Mouse (Mus musculus) midbrain, embryonic 13.5 days (tissue): ENCODE data around the gene Limch1. TPM values are rescaled to one million over a fixed set of nuclear protein-coding genes. Genes with fewer than 3 reads are reported as not detected.

Experiments
- ATAC-seq: fragments of 200-750 bp; cut with Nextera tagmentation; 2 replicates; pipeline ENCODE4 v1.8.0; 2017; ENCODE audit warnings: mild to moderate bottlenecking, moderate TSS enrichment, moderate library complexity
- H3K27ac ChIP-seq: fragments of 300-500 bp; sonication (generic); 2 replicates; pipeline ENCODE4 v1.5.1; 2015; ENCODE audit warnings: inconsistent platforms, mild to moderate bottlenecking, moderate library complexity
- H3K27me3 ChIP-seq: fragments of 300-500 bp; sonication (generic); 2 replicates; pipeline ENCODE4 v1.6.1; 2015; ENCODE audit warnings: mild to moderate bottlenecking, inconsistent platforms
- H3K36me3 ChIP-seq: fragments of 300-500 bp; sonication (generic); 2 replicates; pipeline ENCODE4 v1.6.1; 2015; ENCODE audit warnings: mild to moderate bottlenecking, inconsistent platforms
- H3K4me1 ChIP-seq: fragments of 300-500 bp; sonication (generic); replicated peaks from 2 replicates; pipeline ENCODE4 v1.6.1; 2015; ENCODE audit warnings: inconsistent platforms
- H3K4me2 ChIP-seq: fragments of 300-500 bp; sonication (generic); replicated peaks from 2 replicates; pipeline ENCODE4 v1.6.1; 2015; ENCODE audit warnings: moderate library complexity, mild to moderate bottlenecking, inconsistent platforms
- H3K4me3 ChIP-seq: fragments of 300-500 bp; sonication (generic); replicated peaks from 2 replicates; pipeline ENCODE4 v1.5.1; 2015; ENCODE audit warnings: mild to moderate bottlenecking, inconsistent platforms
- H3K9ac ChIP-seq: fragments of 300-500 bp; sonication (generic); replicated peaks from 2 replicates; pipeline ENCODE4 v1.6.1; 2015; ENCODE audit warnings: mild to moderate bottlenecking, inconsistent platforms
- H3K9me3 ChIP-seq: fragments of 300-500 bp; sonication (generic); 2 replicates; pipeline ENCODE4 v1.6.1; 2016; ENCODE audit warnings: mild to moderate bottlenecking, inconsistent platforms
- WGBS: fragments of 180-500 bp; shearing (Covaris S2); methylation state at CpG from one replicate; pipeline ENCODE4 v1.1.7; 2015; 5-methylcytosine and 5-hydroxymethylcytosine counted together
- polyA plus RNA-seq: library from polyadenylated mRNA; unstranded; fragments of >200 nt; fragmentation: Nextera tagmentation; extraction: Ambion mirVana; gene quantifications from 2 replicates; pipeline ENCODE4 v1.2.1, GENCODE M21; 2015

Gene Limch1
- polyA plus RNA-seq, 1 experiment from 2014 or later = 41.9 TPM

DNA sequence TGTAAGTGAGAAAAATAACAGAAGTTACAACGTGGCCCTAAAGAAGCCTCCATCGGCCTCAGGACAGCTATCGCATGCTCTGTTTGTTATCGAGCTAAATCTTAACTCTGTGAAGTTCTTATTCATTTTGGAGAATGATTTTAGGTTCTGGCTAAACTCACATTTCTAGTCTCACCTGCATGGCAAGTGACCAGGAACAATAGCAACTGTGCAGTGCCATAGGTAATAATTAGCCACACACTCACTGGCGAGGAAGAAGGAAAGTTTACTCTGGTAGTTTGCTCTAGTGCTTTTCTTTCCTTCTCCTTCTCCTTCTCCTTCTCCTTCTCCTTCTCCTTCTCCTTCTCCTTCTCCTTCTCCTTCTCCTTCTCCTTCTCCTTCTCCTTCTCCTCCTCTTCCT lies 209.6 kb downstream of the Limch1 start:
- Histone ChIP-seq H3K4me1 (0 out of 2 replicates have a peak, but pooled peaks cover 5% of the 10 kb centered on the region), H3K9me3 (no peaks in the 10 kb centered on the region), H3K9ac (no peak overlapping the region), H3K27me3 (no peaks in the 10 kb centered on the region), H3K4me2 (no peak overlapping the region), H3K4me3 (no peak overlapping the region), H3K27ac (no peak overlapping the region), H3K36me3 (no peaks in the 10 kb centered on the region)
- ATAC-seq = no peak
- 89% methylated on average over 5 of the region's 5 CpGs for WGBS

DNA sequence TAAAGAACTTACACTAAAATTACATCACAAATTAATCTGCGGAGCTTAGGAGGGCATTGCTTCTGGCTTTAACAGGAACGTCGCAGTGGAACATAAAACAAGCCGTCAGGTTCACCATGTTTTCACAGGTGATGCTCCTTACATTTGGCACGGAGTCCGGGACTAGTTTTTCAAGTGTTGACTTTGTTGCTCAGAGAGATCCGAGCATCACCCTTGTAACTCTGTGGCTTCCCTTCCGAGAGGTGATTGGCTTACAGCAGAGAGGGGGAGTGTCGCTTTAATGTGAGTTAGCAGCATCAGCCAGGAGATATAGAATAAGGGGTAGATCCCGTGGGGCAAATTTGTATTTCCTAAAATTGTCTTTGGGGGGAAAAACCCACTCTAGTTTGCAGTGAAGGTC lies 212.0 kb downstream of the Limch1 start:
- Histone ChIP-seq H3K27ac (no peak overlapping the region), H3K4me2 (no peak overlapping the region), H3K9me3 (no peaks in the 10 kb centered on the region), H3K9ac (no peak overlapping the region), H3K4me1 (0 out of 2 replicates have a peak, but pooled peaks cover 5% of the 10 kb centered on the region), H3K4me3 (no peak overlapping the region), H3K27me3 (no peaks in the 10 kb centered on the region), H3K36me3 (peaks cover 12% of the 10 kb centered on the region)
- no peak for ATAC-seq
- WGBS = 88% methylated on average over 10 of the region's 10 CpGs

DNA sequence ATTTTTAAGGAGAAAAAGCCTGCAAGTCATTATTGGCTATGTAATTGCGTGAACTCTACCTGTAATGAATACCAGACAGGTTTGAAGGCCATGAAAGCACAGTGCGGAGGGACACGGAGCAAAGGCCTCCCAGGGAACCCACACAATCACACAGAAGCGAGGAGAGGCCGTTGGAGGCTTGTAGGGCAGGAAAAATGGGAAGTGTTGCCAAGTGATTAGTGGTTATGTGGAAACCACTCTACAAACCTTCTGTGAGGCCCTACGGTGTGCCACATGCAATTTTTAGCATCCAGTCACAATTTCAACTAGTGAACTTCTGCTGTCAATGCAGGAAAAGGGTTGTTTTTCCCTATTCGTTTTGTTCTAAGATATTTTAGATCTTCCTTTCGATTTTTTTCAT lies 212.5 kb downstream of the Limch1 start:
- no peak for ATAC-seq
- Histone ChIP-seq H3K4me1 (0 out of 2 replicates have a peak, but pooled peaks cover 5% of the 10 kb centered on the region), H3K9me3 (no peaks in the 10 kb centered on the region), H3K27ac (no peak overlapping the region), H3K4me3 (no peak overlapping the region), H3K9ac (no peak overlapping the region), H3K4me2 (no peak overlapping the region), H3K27me3 (no peaks in the 10 kb centered on the region), H3K36me3 (peaks cover 12% of the 10 kb centered on the region)
- WGBS = 86% methylated on average over 8 of the region's 8 CpGs

DNA sequence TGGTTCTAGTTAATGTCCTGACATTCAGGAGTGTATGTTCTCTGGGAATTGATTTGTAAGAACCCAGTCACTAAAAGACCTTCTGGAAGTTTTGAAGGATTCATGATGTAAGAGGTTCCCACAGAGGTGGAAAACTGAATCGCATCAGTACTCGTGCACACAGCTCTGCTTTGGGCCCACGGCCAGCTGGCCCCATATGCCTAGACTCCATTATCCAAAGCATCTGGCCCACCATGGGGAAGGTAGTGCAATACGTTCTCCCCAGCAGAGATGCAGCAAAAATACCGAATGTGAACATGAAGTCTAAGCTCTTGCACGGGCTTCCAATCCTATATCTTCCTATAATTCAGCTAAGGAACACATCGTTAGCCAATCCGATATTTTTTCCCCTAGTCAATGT lies 214.3 kb downstream of the Limch1 start:
- H3K4me1 ChIP-seq = peaks cover 4% of the 10 kb centered on the region; the same call in 1 of the 2 replicates
- no peak overlapping the region for H3K27ac ChIP-seq
- H3K9me3 ChIP-seq = no peaks in the 10 kb centered on the region
- H3K9ac ChIP-seq = no peak overlapping the region
- peaks cover 12% of the 10 kb centered on the region for H3K36me3 ChIP-seq
- no peak overlapping the region for H3K4me2 ChIP-seq
- 92% methylated on average over 8 of the region's 8 CpGs for WGBS
- H3K27me3 ChIP-seq = no peaks in the 10 kb centered on the region
- H3K4me3 ChIP-seq = no peak overlapping the region
- ATAC-seq = no peak

DNA sequence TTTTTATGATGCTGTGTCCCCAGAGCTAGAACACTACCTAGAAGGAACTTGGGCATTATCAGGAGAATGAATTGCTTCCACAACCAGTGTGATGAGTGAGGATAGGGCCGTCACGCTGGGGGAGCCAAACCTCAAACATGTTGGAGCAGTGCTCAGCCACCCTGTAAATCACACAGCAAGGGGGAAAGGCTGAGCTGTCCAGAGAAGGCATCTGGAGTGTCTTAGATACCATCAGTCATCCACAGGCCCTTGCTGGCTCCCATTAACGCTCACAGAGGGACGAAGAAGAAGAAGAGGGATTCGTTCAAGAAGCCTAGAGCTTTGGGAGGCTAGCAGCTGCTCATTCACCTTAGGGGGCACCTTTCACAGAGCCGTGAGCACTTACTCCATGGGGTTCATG lies 219.8 kb downstream of the Limch1 start:
- no peak overlapping the region for H3K4me2 ChIP-seq
- no peak overlapping the region for H3K9ac ChIP-seq
- H3K27me3 ChIP-seq = no peaks in the 10 kb centered on the region
- H3K4me3 ChIP-seq = no peak overlapping the region
- 72% methylated on average over 6 of the region's 6 CpGs for WGBS
- 0 out of 2 replicates have a peak overlapping the region, but pooled peaks have one; percentile 12 for H3K27ac ChIP-seq
- peaks cover 12% of the 10 kb centered on the region for H3K36me3 ChIP-seq
- H3K4me1 ChIP-seq = peaks cover 32% of the 10 kb centered on the region
- no peaks in the 10 kb centered on the region for H3K9me3 ChIP-seq
- ATAC-seq = no peak

DNA sequence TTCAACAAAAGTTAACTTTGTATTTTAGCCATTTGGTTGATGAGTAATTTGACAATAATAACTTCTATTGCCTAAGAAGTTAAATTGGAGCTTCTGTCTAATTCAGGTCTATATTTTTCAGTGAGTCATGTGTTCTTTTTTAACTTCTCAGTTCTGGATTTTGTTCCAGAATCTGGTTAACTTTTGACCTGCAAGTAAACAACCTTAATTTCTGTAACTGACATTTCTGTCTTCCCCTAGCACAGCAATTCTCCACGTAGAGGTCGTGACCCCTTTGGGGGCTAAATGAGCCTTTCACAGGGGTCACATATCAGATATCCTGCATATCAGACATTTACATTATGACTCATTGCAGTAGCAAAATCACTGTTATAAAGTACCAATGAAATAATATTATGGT lies 221.5 kb downstream of the Limch1 start:
- no peak for ATAC-seq

DNA sequence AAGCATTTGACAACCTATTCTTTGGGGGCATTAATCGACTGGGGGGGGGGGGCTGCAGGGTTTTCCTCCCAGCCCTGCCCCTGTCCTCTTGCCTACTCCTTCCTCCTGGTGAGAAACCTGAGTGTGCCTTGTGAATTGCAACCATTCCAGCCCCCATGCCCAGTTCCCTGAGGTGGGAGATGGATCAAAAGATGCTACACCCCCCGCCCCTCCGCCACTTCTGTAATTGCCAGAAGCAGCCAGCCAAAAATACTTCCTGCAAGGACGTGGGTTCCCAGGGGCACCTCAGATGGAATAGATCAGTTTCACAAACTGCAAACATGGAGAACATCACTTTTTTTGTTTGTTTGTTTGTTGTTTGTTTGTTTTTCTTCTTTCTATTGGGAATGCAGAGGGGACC lies 222.0 kb downstream of the Limch1 start:
- Histone ChIP-seq H3K4me3 (peak overlapping the region; percentile 29), H3K27ac (peak overlapping the region; percentile 78), H3K36me3 (no peaks in the 10 kb centered on the region), H3K9me3 (no peaks in the 10 kb centered on the region), H3K9ac (peak overlapping the region; percentile 56), H3K4me2 (peak overlapping the region; percentile 57), H3K27me3 (no peaks in the 10 kb centered on the region), H3K4me1 (peaks cover 32% of the 10 kb centered on the region)
- ATAC-seq = peak; percentile 48
- 30% methylated on average over 4 of the region's 4 CpGs for WGBS

More for the DNA sequence above, 221.5 kb downstream of the Limch1 start:
- peaks cover 32% of the 10 kb centered on the region for H3K4me1 ChIP-seq
- H3K4me3 ChIP-seq = no peak overlapping the region
- H3K36me3 ChIP-seq = no peaks in the 10 kb centered on the region
- peak overlapping the region; percentile 78; the same call in 1 of the 2 replicates for H3K27ac ChIP-seq
- WGBS = 77% methylated on average over 2 of the region's 2 CpGs
- no peaks in the 10 kb centered on the region for H3K27me3 ChIP-seq
- no peak overlapping the region for H3K4me2 ChIP-seq
- H3K9me3 ChIP-seq = no peaks in the 10 kb centered on the region
- no peak overlapping the region for H3K9ac ChIP-seq

DNA sequence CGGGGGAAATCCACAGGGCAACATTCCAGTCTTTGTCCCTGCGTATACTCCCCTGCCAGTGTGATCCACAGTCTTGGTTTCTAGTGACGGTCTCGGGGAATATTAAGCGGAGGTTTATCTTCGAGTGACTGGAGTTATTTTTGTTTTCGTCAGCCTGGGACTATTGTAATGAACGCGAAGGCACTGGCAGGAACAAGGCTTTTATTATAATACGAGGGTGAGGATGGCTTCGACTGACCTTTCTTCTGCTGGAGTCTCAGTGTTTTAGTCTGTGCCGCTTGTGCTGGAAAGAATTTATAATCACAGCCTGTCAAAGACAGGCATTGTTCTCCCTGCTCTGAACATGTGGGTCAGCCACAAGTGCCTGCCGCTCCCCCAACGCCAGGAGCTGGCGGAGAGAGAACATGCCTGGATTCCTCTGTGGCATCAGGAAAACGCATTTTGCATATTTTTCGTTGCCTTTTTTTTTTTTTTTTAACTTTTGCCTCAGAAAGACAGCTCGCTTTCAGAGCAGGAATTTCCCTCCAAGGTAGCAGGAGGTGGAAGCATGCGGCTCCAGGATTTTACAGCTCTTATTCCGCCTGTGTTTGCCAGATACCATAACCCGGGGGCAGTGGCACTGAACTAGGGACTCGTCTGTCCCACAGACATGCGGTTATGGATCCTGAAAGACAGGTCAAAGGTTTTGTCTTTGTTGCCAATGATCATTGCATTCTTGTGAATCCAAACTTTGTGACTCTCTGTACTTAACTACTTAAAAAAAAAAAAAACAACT lies 222.6 kb downstream of the Limch1 start:
- 3% methylated on average over 23 of the region's 23 CpGs for WGBS

DNA sequence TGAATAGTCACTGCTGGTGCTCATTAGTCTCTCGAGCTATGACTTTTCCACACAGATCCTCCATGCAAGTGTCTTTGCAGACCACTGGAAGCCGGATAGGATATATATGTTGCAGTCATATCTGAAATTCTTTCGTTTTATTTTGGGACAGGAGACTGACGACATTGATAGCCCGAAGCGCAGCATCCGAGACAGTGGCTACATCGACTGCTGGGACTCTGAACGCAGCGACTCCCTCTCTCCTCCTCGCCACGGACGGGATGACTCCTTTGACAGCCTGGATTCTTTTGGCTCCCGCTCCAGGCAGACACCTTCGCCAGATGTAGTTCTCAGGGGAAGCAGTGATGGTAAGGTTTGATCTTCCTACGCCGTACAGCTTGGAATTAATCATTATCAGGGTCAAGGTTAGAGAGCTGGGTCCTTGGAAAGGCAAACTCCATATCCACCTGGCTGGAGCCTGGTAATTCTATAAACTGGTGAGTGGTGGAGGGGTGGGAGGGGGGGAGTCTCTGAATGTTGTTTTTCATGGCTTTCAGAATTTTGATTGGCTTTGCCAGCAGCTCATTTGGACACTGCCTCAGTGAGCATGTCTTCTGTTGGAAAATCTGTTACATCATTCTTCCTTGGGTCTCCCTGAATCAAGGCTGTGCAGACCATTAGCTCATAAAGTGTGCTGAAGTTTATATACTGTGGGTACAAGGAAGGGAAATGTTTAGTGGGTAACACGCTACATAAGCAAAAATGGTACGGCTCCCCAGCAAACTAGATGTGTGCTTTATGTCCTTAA lies 223.5 kb downstream of the Limch1 start:
- H3K9me3 ChIP-seq = no peaks in the 10 kb centered on the region
- H3K27ac ChIP-seq = peak overlapping the region; percentile 78
- H3K9ac ChIP-seq = peak overlapping the region; percentile 56; the same call in 1 of the 2 replicates
- ATAC-seq = no peak; the same call in 1 of the 2 replicates
- H3K4me1 ChIP-seq = peaks cover 30% of the 10 kb centered on the region
- peak overlapping the region; percentile 57 for H3K4me2 ChIP-seq
- no peaks in the 10 kb centered on the region for H3K27me3 ChIP-seq
- WGBS = 61% methylated on average over 19 of the region's 19 CpGs
- H3K36me3 ChIP-seq = no peaks in the 10 kb centered on the region
- peak overlapping the region; percentile 29; the same call in 1 of the 2 replicates for H3K4me3 ChIP-seq

More for the DNA sequence above, 222.6 kb downstream of the Limch1 start:
- H3K4me1 ChIP-seq = peaks cover 32% of the 10 kb centered on the region
- no peaks in the 10 kb centered on the region for H3K9me3 ChIP-seq
- H3K36me3 ChIP-seq = no peaks in the 10 kb centered on the region
- peak overlapping the region; percentile 78 for H3K27ac ChIP-seq
- H3K27me3 ChIP-seq = no peaks in the 10 kb centered on the region
- peak overlapping the region; percentile 57 for H3K4me2 ChIP-seq
- peak overlapping the region; percentile 56 for H3K9ac ChIP-seq
- H3K4me3 ChIP-seq = peak overlapping the region; percentile 29
- peak; percentile 87 for ATAC-seq

DNA sequence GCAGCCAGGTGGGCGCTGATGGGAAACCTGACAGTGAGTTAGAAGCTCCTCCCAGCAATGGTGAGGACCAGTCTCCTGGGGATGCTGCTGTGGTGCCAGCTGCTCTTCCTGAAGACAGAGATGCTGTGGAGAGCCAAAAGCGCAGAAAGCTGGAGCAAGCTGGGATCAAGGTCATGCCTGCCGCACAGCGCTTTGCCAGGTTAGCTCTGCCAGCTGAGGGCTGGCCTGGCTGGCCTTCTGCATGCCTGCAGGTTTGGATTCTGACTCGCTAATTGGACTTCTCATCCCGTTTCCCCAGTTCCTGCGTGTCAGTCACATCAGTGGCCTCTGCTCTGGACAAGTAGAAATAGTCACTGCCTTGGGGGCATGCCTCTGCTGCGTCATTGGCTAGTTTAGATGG lies 230.0 kb downstream of the Limch1 start:
- Histone ChIP-seq H3K27ac (no peak overlapping the region), H3K36me3 (peaks cover 13% of the 10 kb centered on the region), H3K9me3 (no peaks in the 10 kb centered on the region), H3K27me3 (no peaks in the 10 kb centered on the region), H3K4me2 (no peak overlapping the region), H3K9ac (no peak overlapping the region), H3K4me1 (no peaks in the 10 kb centered on the region; the same call in 1 of the 2 replicates), H3K4me3 (no peak overlapping the region)
- WGBS = 88% methylated on average over 8 of the region's 8 CpGs
- ATAC-seq = no peak

DNA sequence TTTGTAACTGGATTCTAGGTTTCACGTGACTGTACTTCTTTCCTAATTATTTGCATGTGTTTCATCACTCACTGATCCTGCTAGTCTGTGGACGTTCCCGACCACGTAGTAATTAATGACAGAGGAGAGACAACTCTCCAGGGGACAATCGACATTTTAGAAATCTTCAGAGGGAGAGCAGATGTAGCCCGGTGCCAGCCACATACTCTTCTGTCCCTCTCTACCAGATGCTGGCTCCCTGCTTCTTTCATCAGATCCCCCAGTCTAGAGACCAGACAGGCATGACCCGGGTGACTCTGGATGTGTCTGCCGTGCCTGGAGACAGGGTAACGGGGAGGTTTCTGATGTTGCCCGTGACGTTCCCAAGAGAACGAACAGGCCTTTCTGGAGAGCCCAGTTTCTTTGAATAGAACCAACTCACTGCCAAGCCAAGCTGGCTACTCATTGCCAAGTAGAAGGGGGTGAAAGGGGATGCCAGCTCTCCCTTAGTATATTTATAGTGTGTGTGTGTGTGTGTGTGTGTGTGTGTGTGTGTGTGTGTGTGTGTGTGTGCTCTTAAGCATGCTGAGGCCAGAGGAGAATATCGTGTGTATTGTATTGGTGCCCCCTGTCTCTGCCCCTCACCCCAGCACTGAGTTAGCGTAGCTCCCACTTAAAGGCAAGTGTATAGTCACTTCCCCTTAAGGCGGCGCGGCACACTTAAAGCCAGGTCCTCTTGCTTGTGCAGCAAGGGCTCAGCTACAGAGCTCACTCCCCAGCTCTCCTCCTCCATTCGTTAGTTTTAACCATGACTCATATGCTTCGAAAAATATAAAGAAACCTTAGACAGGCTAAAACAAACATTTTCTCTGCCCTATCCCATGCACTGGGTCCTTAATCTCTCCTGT lies 233.9 kb downstream of the Limch1 start:
- Histone ChIP-seq H3K9me3 (no peaks in the 10 kb centered on the region), H3K36me3 (peaks cover 9% of the 10 kb centered on the region), H3K9ac (no peak overlapping the region), H3K4me2 (no peak overlapping the region), H3K27ac (peak overlapping the region; percentile 19; the same call in 1 of the 2 replicates), H3K4me3 (no peak overlapping the region), H3K4me1 (no peaks in the 10 kb centered on the region), H3K27me3 (no peaks in the 10 kb centered on the region)
- 73% methylated on average over 19 of the region's 19 CpGs for WGBS
- peak; percentile 63 for ATAC-seq
